Mouse (Mus musculus): ENCODE data around the gene Bzw1.
A peak's percentile ranks its signal among the peaks of the same experiment; 100 is the strongest.
"Not testable (repeated sequence)": the region's sequence is repeated elsewhere in the genome, so short reads cannot be mapped to it uniquely, and the experiment has no call there.

The Bzw1 gene

DNA sequence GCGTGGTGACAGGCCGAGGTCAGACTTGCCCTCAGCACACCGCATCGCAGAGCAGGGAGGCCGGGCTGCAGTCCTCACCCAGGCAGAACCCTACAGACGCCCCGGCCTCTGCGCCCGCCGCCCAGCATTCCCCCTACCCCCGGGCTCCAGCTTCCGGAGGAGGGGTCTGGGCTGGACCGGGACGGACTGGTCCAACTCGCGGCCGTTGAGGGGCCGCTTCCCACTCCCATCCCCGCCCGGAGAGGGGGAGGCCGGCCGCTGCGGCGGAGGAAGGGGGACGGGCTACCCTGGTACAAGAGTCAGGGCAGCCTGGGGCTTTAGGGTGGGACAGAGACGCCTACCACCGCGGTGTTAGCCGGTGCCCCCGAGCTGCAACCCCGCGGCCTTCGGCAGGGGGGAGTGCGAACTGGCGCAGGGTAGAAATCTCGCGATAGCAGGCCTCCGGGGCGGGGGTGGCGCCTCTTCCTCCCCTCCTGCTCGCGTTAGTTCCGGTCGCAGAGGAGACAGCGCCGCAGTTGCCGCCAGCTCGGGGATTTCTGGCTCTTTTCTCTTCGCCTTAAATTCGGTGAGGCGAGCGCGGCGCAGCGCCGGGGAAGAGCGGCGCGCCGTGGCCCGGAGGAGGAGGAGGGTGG lies at the start of gene Bzw1:
Gene Bzw1, plus strand, starts transcription at position 247 of the 632 bp plus-strand sequence.
- DNase-seq (ENCODE audit: low read depth, low spot score): peak; percentile 83

DNA sequence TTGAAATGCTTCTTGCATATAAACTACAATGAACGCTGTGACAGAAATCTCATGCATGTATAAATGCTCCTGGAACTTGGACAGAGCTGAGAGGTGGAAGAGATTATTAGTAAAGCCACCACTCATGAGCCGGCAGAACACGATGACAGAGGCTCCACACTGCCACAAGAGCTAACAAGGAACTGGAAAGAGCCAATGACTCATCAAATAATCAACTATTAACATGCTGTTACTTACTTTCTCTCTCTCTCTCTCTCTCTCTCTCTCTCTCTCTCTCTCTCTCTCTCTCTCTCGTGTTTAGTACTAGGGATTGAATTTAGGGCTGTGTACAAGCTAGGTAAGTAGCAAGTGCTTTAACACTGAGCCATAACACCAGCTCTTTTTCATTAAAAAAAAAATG lies 48.8 kb upstream of the Bzw1 start:
- DNase-seq (ENCODE audit: low read depth, low spot score): no peak

DNA sequence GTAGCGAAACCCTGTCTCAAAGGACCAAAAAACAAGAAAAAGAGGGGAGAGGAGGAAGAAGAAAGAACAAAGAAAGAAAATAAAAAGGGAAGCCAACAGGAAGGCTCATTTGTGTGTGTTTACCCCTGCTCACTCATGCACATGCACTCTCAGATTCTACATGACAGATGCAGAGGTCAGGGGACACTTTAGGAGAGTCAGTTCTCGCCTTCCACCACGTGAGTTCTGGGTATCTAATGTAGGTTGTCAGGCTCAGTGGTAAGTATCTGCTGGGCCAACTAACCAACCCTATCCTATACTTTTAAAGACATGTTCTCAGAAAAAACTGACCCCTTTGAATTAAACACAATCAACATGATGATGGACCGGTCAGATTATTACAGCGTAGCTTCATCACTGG lies 48.1 kb upstream of the Bzw1 start:
- no peak for DNase-seq (ENCODE audit: low read depth, low spot score)

DNA sequence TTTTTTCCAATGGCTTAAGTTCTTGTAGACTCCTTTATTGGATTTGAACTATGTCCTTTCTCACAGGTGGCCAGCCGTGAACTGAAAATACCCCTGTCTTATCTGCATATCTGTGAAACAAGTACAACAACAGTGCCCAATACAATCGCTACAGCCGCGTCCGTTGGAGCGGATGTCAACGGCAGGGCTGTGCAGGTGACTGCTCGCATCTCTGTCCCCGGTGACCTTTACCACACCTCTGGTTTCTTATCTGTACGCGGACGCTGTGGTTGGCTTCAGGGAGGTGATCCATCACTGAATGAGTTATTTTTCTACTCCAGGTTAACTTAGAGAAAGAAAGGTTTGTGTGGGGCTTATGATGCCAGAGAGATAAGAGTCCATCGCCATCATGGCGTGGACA lies 46.5 kb upstream of the Bzw1 start:
- no peak for DNase-seq (ENCODE audit: low read depth, low spot score)

DNA sequence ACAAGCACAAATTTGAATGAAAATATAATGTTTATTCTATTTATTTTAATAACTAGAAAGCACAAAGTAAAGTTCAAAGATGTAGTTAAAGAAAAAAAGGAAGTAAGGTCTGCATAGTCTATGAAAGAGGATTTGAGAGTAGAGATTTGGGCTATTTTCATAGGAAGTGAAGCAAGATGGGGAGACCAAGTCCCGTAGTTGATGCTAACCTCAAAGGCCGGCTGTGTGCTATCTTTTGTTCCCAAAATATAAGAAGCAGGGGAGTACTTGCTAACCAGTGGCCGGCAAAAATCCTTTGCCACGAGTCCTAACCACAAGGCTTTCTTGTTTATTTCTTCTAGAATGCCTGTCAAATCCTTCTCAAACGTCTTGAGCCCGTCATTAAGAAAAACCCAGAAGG lies 44.0 kb upstream of the Bzw1 start:
- DNase-seq (ENCODE audit: low read depth, low spot score): no peak

DNA sequence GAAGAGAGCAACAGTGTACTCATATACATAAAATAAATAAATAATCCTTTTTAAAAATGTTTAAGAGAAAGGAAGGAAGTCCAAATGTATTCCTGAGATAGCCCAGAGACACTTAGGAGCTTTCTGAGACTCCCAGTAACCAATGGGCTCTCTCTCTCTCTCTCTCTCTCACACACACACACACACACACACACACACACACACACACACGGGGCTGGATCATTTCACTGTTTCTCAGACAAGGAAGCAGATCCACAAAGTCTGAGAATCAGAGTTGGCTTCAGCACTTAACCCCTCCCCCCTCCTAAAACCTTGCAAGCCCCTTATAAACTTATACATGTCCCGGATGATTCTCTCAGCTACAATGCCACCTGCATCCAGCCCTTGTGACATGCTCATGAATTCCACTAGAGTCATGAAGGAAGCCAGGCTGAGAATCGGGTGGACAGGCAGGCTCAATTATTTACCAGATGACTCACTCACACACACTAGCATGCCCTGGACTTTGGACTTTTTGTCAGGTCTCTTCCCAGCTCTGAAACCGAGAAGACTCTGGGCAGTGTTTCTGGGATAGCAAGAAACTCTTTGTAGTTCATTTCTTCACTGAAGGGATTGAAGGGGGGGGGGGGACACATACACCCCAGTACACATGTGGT lies 39.3 kb upstream of the Bzw1 start:
- no peak for DNase-seq (ENCODE audit: low read depth, low spot score)

DNA sequence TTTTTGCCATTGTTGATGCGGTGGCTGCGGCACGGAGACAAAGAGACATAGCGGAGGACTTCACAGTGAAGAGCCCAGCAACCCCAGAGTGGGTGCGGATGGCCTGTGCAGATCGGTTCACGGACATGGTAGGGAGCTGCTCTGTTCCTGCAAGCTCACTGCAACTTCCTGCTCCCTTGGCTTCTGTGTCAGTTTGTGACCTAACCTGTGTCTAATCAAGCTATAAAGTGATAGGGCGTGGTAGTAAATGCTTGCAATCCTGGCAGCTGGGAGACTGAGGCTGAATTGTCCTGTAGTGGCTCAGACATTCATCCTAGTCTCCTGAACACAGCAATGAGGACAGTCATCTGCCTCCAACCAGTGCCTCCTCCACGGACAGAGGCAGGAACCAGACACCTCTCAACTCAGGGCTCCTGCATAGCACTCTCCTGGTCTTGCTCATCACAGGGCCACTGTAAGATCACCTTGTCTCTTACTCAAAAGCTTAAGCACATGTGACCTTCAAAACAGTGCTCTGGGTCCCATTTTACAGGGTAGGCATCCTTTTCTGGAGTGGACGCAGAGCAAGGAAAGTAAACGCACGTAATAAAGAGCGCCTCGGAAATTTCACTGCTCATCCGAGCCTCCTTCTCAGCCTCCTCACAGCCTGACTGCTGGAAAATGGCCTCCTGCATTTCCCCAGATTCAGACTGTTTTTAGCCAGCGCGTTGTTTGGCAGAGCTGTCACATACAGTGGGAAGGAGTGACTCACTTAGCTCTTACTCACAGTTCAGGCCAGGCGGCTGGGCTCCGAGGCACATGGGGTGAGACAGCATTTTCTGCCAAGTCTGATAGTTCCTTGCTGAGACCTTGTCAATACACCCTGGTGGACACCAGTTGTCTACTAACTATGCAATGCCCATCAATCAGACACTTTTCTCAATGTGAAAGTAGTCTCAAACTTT lies 33.5 kb upstream of the Bzw1 start:
- DNase-seq (ENCODE audit: low read depth, low spot score): no peak

DNA sequence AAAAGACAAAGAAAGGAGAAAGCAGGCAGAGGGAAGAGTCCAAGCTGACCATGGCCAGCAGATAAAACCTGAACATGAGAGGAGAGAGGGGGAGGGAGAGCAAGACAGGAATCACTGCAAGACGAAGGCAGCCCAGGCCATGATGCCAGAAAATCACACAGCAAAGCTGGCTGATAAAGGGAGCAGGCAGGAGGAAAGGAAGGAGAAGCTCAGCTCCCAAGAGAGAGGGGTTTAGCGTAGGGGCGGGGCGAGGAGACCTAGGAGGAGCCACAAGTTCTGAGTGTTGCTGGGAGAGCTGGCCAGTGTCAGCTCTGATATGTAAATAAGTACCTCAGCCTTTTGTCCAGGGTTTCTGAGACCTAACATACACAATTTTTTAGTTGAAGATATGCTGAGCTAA lies 30.4 kb upstream of the Bzw1 start:
- DNase-seq (ENCODE audit: low read depth, low spot score): no peak

DNA sequence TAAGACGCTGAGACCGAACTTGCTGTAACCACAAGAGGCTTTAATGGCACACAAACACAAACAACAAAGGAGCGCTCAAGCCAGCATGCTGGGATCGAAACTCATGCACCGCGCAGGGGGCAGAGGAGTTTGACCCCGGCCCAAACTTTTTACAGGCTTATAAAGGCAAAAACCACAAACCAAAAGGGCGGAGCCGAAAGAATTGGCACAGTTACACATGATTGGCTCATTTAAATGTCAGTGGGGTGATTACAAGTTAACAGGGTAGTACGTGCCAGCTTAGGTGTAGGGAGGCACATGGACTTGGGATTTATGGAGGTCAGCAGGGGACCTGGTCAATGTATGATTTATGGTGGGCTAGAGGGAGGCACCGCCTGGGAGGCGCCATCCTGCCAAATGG lies 28.1 kb upstream of the Bzw1 start:
- no peak for DNase-seq (ENCODE audit: low read depth, low spot score)

DNA sequence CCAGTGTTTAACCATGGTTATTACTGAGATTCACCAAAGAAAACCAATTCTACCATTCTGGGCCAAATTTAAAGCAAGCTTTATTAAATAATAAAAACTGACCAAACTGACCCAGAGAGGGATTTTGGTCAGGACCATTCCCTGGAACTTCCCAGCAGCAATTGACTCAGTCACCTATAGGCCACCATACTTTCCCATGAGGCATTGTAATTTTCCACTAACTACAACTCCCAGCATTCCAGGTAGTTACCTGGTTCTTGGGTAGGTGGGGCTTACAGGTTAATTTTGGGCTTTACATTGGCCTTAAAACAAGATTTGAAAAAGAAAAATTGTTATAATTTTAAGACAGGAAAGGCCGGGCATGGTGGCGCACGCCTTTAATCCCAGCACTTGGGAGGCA lies 26.9 kb upstream of the Bzw1 start:
- no peak for DNase-seq (ENCODE audit: low read depth, low spot score)

DNA sequence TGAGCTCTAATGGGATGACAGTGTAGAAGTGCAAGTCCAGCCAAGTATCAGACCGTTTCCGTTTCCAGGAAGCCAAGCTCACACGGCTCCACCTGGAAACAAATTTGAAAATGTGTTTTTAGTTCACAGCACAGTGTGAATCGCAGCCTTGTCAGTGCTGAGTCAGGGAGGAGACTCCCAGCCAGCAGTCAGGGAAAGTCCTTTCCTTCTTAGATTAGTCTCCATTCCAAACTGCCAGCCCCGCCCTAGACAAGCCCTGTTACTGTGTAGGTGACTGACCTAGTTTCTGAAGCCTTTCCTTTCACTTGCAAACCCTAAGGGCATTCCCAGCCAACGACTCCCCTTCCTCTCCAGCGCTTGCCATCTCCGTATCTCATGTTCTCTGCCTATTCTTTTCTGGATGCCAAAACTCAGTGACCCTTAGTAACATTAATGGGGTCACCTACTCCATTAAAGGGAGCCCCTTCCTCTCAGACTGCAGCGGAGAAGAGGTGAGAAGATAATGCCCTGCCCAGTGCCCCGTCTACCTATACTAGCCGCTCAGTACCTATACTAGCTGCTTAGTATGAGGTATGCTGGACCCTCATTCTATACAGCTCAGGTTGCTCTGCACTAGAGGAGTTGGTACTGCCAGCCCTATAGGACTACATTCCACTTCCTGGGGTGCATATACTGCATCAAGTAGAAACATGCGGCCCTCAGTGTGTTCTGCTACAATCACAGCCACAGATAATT lies 25.8 kb upstream of the Bzw1 start:
- no peak for DNase-seq (ENCODE audit: low read depth, low spot score)

DNA sequence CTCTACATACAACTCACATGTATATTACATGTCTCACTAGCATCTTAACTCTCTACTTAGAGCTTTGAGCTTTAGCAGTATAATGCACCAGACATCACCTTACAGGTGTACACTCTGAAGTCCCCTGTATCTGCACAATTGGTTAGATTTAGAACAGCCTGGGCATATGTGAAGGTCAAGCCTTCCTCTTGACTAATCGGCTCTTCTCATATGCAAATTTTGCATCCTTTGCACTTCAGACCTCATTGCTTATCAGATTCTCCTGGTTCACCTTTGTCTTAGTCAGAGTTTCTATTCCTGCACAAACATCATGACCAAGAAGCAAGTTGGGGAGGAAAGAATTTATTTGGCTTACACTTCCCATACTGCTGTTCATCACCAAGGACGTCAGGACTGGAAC lies 23.0 kb upstream of the Bzw1 start:
- no peak for DNase-seq (ENCODE audit: low read depth, low spot score)

DNA sequence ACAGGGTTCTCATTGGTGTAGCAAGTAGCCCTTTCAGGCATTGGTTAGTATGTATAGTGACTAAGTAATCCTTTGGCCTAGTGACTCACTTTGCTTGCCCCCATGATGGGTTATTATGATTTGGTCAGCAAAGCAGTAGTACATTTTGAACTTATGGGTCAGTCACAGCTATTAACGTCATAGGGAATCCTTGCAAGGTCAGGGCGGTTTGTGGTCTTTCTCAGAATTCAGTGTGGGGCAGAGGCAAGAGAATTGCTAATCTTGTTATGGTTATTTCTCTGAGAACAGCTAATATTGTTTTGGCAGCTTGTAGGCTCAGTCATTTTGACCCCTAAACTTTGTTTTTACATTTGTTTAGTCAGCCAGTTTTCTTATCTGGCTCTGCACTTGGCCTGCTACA lies 18.4 kb upstream of the Bzw1 start:
- DNase-seq (ENCODE audit: low read depth, low spot score): not testable (repeated sequence)

DNA sequence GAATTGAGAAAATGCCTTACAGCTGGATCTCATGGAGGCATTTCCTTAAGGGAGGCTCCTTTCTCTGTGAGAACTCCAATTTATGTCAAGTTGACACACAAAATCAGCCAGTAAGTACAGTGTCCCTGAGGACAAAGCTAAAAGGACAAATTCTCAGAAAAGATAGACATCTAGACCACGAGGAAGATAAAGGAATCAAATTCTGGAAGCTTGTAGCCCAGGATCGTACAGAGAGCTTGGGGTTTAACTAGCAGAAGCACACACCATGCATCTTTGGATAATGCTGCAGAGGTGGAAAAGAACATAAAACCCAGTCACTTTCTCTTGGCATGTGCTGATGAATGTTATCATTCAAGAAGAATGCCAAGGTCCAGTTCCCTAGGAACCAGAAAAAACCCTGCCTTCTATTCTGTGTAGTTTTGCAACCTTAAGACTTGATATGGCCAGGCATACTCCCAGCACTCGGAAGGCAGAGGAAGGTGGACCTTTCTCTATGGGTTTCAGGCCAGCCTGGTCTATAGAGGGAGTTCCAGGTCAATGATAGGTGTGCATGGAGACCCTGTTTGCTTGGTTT lies 17.0 kb upstream of the Bzw1 start:
- no peak for DNase-seq (ENCODE audit: low read depth, low spot score)

DNA sequence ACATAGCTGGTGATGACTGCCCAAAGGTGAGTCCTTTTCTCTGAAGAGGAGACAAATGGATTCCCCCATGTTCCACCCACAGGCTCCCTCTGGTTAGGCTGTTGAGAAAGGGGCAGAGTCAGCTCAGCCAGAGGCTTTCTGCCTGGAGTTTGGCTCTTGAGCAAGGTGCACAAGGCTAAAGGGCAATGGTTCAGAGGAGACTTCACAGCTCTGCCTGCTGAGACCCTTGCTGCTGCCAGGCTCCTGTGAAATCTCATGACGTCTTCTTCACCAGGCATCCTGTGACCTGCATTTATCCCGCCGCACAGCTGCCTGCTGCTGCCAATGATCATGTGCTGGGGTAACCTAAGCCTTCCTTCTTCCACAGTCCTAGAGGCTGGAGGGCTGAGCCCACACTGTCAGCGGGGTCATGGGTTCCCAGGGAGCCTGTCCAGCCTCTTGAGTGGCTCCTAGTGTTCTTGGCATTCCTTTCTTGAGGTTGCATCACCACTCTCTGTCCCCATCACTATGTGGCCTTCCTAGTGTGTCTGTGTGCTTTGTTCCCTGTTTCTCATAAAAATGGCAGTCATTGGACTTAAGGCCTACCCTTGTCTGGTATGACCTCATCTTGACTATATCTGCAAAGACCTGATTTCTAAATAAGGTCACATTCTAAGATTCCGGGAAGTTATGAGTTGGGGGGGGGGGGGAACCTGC lies 10.0 kb upstream of the Bzw1 start:
- DNase-seq (ENCODE audit: low read depth, low spot score): no peak

DNA sequence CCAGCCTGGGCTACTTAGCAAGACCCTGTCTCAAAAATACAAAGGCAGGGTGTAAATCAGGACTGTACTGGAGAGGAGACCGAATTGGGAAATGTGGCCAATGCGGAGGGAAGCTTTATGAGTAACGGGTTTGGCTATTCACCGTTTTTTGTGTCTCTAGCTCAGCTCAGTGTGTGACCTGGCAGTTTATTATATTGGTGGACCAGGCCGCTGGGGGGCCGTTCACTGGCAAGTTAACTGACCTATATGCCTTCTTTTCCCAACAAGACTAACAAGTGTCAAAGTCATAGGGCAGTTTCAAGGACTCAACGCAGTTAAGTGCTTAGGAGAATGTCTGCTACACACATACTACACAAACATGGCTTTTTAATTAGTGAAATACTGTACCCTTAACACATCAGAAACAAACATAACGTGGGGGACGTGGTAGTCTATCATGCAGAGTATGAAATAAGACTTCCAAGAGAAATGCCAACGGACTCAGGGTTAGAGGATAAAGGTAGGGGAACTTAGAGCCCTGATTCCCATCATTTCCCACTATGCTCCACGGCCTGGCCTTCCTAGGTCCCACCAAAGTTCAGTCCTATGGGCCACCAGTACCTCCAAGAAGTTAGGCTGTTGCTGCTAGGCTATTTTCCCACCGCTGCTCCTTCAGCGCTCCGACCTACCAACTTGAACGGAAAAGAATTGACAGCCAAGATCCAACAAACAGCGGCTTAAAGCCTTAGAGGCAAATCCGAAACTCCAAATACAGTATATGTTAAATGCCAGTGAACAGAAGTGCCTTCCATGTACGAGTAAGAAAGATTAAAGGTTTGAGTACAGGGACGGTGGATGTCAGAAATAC lies 1.1 kb upstream of the Bzw1 start:
- no peak for DNase-seq (ENCODE audit: low read depth, low spot score)

DNA sequence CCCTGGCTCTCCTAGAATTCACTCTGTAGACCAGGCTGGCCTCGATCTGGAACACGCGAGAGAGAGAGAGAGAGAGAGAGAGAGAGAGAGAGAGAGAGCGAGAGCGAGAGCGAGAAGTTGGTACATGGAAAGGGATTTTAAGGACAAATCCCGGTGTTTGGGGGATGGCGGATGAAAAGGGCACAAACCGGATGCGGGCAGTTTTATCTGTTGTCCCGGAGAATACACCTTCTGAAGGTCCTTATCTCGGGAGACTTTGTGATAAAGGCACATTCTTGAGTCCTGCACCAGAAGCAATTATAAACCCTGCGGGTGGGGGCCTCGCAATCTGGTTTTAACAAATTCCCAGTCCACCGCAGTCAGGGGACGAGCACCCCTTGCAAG lies 438 bp upstream of the Bzw1 start:
- peak; percentile 18 for DNase-seq (ENCODE audit: low read depth, low spot score)

DNA sequence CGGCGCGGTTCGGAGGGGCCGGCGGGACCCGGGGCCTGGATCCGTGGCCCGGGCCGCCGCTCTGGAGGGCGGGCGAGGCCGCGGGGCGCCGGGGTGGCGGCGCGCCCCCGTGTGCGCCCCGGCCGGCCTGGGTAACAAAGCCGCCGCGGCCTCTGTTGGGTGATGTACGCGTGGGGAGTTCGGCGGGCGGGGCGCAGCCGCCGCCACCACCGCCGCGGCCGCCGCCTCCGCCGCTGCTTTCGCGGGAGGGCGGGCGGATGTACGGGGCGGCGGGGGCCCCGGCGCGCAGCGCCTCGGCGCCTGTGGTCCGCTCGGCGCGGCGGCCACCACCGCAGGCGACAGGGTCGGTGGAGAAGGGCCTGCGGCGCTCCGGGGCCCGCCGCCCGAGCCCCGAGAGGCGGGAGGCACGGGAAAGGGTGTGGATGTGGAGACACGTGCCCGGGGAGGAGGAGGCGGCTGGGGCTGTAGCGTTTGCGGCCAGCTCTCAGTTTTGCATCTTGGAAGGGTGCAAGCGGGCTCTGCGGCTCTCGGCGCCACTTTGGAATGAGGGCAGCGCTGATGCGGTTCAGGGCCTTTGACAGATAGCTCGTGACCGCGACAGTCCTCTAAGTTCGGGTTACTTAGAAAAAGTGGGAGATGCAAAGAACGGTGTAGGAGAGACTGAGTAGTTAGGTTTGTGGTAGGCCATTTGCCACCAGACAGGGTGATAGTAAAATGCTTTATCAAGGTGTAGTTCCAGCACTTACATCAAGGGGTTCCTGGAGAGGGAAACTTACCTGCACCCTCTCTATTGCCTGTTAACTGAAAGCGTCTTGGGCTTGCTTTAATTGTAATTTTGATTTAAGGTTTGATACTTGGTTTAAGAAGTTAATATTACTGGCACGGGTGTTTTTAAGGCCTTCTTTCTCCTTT lies 842 bp downstream of the Bzw1 start:
- no peak for DNase-seq (ENCODE audit: low read depth, low spot score)

DNA sequence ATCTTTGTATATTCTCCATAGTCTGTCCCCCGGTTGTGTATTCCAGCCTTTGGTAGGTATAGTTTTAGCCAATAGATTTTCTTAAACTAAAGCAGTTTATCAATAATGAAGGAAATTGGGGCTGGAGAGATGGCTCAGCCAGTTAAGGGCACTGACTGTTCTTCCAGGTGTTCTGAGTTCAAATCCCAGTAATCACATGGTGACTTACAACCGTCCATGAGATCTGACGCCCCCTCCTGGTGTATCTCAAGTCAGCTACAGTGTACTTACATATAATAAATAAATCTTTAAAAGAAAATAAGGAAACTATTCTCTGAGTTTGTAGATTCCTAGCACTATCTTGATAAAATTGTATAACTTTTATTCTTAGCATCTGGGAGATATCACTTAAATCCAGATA lies 2.6 kb downstream of the Bzw1 start:
- no peak for DNase-seq (ENCODE audit: low read depth, low spot score)

All from brain, embryonic 18.5 days (tissue).